Mouse (Mus musculus) thymus, adult 2 months (tissue): ENCODE data around the gene Rbp4.

Source experiments
- CTCF ChIP-seq: fragments of 200-500 bp; IDR thresholded peaks from 2 replicates; pipeline ENCODE4 v1.5.1; 2012; ENCODE audit warnings: mild to moderate bottlenecking, control low read depth, low read length, moderate library complexity, borderline replicate concordance; ENCODE audit not compliant: control insufficient read depth, poor library complexity, insufficient read depth; ENCODE audit errors: extremely low read depth
- POLR2A ChIP-seq: fragments of 200-500 bp; IDR thresholded peaks from 2 replicates; pipeline ENCODE4 v1.6.1; 2012; ENCODE audit warnings: mild to moderate bottlenecking, low read length, control low read depth, moderate library complexity; ENCODE audit not compliant: control insufficient read depth, poor library complexity, insufficient read depth; ENCODE audit errors: extremely low read depth

- TF ChIP-seq POLR2A = no peak
- TF ChIP-seq CTCF = no peak
Measured at GRCm38 (mm10) chr19:38161648-38162354, 36.7 kb upstream of the Rbp4 start.
